Mouse (Mus musculus): ENCODE data around the gene Krtap14. TPM values are rescaled to one million over a fixed set of nuclear protein-coding genes. Genes with fewer than 3 reads are reported as not detected.

The Krtap14 gene
- polyA plus RNA-seq (2015; fragmentation: Nextera tagmentation; extraction: Ambion mirVana): not detected in 2 replicates

DNA sequence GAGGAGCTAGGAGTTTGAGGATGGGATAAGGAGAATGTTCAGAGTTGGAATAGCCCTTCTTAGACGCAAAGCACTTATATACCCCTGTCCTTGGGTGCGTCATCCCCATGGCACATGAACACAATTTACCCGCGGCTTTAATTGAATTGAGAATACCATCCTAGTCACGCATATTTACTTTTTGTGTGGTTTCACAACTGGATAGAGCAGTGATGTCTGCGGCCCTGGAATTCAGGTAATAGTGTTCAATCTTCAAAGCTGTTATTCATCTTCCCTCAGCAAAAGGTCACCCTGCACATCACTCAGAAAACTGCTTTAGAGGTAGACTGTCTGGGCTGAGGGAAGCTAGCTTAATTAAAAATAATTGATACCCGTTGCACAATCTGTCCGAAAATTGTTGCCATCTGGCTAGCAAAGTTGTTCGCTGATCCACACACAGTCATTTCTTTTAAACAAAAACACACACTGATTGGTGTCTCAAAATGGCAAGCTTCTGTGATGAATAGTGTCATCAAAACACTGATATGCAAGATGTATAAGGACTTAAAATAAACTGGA is at the start of gene Krtap14:
Krtap14 (minus strand) TSS at position 51 of the 558 bp plus-strand sequence.

DNA sequence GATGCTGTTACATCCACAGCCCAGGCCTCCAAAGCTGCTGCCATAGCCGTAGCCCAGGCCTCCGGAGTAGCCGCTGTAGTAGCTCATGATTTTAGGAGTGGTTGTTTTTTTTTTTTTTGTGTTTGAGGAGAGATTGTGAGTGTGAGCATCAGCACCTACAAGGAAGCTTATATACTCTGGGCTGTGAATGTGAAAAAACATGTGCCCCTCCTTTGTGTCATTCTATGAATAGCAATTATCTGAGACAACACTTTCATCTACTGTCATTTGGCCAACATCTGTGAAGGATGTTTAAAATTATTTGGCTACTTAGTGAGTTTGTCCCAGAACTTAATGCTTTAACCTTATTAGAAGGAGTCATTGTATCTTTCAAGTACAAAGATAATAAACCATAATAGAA is 48.2 kb upstream of the Krtap14 start, which contains the start of gene Krtap19-2:
Krtap19-2 (minus strand) TSS at position 101 of the 400 bp plus-strand sequence.

GRCm38 (mm10) chr16:88869311-88869710 is 43.4 kb upstream of the Krtap14 start, which contains the start of gene Krtap19-1:
Gene Krtap19-1 (minus strand): TSS chr16:88869411.

GRCm38 (mm10) chr16:88820066-88820465 is 5.9 kb downstream of the Krtap14 start, which contains the start of gene Krtap15:
Gene Krtap15 (plus strand): TSS chr16:88820215.

DNA sequence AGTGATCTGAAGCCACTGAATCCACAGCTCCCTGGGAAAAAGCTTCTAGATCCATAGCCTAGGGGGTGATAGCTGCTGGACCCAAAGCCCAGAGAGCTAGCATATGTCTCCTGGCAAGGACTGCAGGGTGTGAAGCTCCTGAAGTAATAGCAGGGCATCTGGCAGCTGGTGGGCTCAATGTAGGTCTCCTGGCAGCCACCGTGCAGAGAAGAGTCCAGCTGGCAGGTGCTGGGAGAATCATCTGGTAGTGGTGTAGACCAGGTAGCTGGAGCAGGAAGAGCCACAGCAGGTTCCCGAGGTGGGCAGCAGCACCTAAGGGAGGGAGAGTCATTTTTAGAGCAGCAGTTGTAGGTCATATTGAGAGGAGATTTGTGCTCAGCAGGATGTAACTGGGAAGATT is 14.1 kb downstream of the Krtap14 start, which contains the start of gene Gm20741:
Gm20741 (minus strand) TSS at position 394 of the 400 bp plus-strand sequence.

DNA sequence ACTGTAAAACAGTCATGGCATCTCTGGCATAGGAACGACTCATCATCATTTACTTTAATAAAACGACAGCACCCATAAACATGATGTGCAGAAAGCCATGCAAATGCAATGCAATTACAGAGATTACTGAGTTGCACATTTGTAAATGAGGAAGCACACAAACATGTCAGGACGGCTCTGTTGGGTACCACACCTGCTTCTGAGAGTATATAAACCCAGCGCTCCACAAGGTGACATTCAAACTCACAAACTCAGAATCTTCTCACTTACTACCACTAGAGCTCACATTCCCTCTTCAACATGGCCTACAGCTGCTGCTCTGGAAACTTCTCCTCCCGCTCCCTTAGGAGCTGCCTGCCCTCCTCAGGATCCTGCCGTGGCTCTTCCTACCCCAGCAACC is 48.3 kb downstream of the Krtap14 start, which contains the start of gene Gm5965:
Gm5965 (plus strand) TSS at position 301 of the 400 bp plus-strand sequence.

DNA sequence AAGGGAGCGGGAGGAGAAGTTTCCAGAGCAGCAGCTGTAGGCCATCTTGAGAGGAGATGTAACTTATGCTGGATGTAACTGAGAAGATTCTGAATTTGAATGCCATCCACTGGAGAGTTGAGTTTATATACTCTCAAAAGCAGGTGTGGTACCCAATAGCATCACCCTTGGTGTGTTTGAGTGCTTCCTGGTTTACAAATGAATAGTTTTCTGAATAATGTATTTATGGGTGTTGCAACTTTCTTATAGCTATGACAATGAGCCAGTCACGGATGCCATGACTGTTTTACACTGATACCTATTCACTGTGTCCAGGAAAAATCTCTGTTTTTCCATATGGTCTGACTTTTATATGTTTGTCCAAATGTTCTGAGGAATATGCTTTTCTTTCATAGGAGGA is 51.8 kb downstream of the Krtap14 start, which contains the start of gene 2310057N15Rik:
2310057N15Rik (minus strand) TSS at position 101 of the 400 bp plus-strand sequence.

Other genes with a start within 250 kb of the Krtap14 start
- not detected in 2 replicates for gene Krtap24-1, start 213.9 kb downstream of the Krtap14 start, polyA plus RNA-seq (2015; fragmentation: Nextera tagmentation; extraction: Ambion mirVana)
- gene 2310079G19Rik, start 198.5 kb downstream of the Krtap14 start, polyA plus RNA-seq (2015; fragmentation: Nextera tagmentation; extraction: Ambion mirVana): not detected in 2 replicates
- gene Krtap26-1, start 178.3 kb downstream of the Krtap14 start, polyA plus RNA-seq (2015; fragmentation: Nextera tagmentation; extraction: Ambion mirVana): not detected in 2 replicates
- not detected in 2 replicates for gene Krtap27-1, start 154.5 kb downstream of the Krtap14 start, polyA plus RNA-seq (2015; fragmentation: Nextera tagmentation; extraction: Ambion mirVana)
- 0.17 TPM in 1 of 2 replicates, not detected in the other for gene 2310061N02Rik, start 118.2 kb downstream of the Krtap14 start, polyA plus RNA-seq (2015; fragmentation: Nextera tagmentation; extraction: Ambion mirVana)
- not detected in 2 replicates for gene Krtap13-1, start 97.3 kb downstream of the Krtap14 start, polyA plus RNA-seq (2015; fragmentation: Nextera tagmentation; extraction: Ambion mirVana)
- not detected in 2 replicates for gene Krtap13, start 74.5 kb downstream of the Krtap14 start, polyA plus RNA-seq (2015; fragmentation: Nextera tagmentation; extraction: Ambion mirVana)
- gene 2310034C09Rik, start 67.3 kb downstream of the Krtap14 start, polyA plus RNA-seq (2015; fragmentation: Nextera tagmentation; extraction: Ambion mirVana): not detected in 2 replicates
- not detected in 2 replicates for gene 2310057N15Rik, start 51.9 kb downstream of the Krtap14 start, polyA plus RNA-seq (2015; fragmentation: Nextera tagmentation; extraction: Ambion mirVana)
- gene Gm5965, start 48.2 kb downstream of the Krtap14 start, polyA plus RNA-seq (2015; fragmentation: Nextera tagmentation; extraction: Ambion mirVana): not detected in 2 replicates
- not detected in 2 replicates for gene Gm20741, start 13.9 kb downstream of the Krtap14 start, polyA plus RNA-seq (2015; fragmentation: Nextera tagmentation; extraction: Ambion mirVana)
- not detected in 2 replicates for gene Krtap15, start 5.9 kb downstream of the Krtap14 start, polyA plus RNA-seq (2015; fragmentation: Nextera tagmentation; extraction: Ambion mirVana)
- gene Krtap19-1, start 43.3 kb upstream of the Krtap14 start, polyA plus RNA-seq (2015; fragmentation: Nextera tagmentation; extraction: Ambion mirVana): not detected in 2 replicates
- gene Krtap19-2, start 48.1 kb upstream of the Krtap14 start, polyA plus RNA-seq (2015; fragmentation: Nextera tagmentation; extraction: Ambion mirVana): not detected in 2 replicates
- gene Krtap19-3, start 51.9 kb upstream of the Krtap14 start, polyA plus RNA-seq (2015; fragmentation: Nextera tagmentation; extraction: Ambion mirVana): not detected in 2 replicates
- not detected in 2 replicates for gene Krtap19-4, start 58.9 kb upstream of the Krtap14 start, polyA plus RNA-seq (2015; fragmentation: Nextera tagmentation; extraction: Ambion mirVana)
- gene Krtap19-5, start 70.3 kb upstream of the Krtap14 start, polyA plus RNA-seq (2015; fragmentation: Nextera tagmentation; extraction: Ambion mirVana): not detected in 2 replicates
- gene Krtap19-9b, start 106.1 kb upstream of the Krtap14 start, polyA plus RNA-seq (2015; fragmentation: Nextera tagmentation; extraction: Ambion mirVana): not detected in 2 replicates
- gene Krtap16-3, start 136.7 kb upstream of the Krtap14 start, polyA plus RNA-seq (2015; fragmentation: Nextera tagmentation; extraction: Ambion mirVana): not detected in 2 replicates
- gene Krtap22-2, start 184.6 kb upstream of the Krtap14 start, polyA plus RNA-seq (2015; fragmentation: Nextera tagmentation; extraction: Ambion mirVana): not detected in 2 replicates
- gene Gm10229, start 189.1 kb upstream of the Krtap14 start, polyA plus RNA-seq (2015; fragmentation: Nextera tagmentation; extraction: Ambion mirVana): not detected in 2 replicates
- gene Krtap6-1, start 205.6 kb upstream of the Krtap14 start, polyA plus RNA-seq (2015; fragmentation: Nextera tagmentation; extraction: Ambion mirVana): not detected in 2 replicates
- gene Gm10228, start 215.3 kb upstream of the Krtap14 start, polyA plus RNA-seq (2015; fragmentation: Nextera tagmentation; extraction: Ambion mirVana): not detected in 2 replicates
- not detected in 2 replicates for gene Krtap6-5, start 221.7 kb upstream of the Krtap14 start, polyA plus RNA-seq (2015; fragmentation: Nextera tagmentation; extraction: Ambion mirVana)
- gene 1110025L11Rik, start 237.9 kb upstream of the Krtap14 start, polyA plus RNA-seq (2015; fragmentation: Nextera tagmentation; extraction: Ambion mirVana): not detected in 2 replicates

Data from spleen, postnatal 0 days (tissue).